Mouse (Mus musculus): ENCODE data around the gene Psmc2.

The Psmc2 gene

DNA sequence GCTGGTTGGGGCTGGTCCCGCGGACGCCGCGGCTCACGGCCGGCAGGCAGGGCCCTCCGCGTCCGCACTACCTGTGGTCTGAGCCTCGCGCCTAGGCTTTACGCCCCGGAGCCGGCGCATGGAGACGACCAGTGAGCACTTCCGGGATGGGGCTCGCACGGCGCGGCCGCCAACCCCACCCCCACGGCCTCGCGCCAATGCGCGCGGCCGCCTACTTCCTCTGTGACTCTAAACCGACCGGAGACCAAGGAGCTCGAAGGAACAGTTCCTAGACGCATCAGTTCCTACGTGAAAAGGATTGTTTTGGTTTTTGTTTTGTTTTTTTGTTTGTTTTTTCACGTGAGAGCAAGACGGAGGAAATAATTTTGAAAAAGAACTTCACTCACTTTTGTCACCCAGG lies at the start of gene Psmc2, which contains the start of gene Dnajc2:
Gene Psmc2, plus strand, starts transcription at position 231 of the 400 bp plus-strand sequence.
Gene Dnajc2, minus strand, starts transcription at position 199 of the 400 bp plus-strand sequence.
- peak; percentile 84 to 88 for DNase-seq

DNA sequence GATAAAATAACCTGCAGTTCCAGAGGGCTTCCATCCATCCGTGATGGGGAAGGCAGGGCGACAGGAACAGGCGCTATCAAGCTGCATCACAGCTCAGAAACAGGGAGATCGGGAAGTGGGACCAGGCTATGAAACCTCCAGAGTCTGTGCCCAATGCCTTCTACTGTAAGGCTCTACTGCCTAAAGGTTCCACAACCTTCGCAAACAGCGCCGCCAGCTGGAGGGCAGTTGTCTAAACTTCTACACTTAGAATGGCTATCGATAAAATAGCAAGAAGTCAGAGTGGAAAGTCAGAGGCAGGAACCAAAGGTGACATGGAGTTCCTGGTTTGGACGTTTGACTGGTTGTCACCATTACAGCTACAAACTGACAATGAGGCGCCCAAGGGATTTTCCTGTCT lies 49.5 kb upstream of the Psmc2 start:
- peak; percentile 75 to 77 for DNase-seq

- no peak for DNase-seq
Observed at GRCm38 (mm10) chr5:21736046-21736445, 49.0 kb upstream of the Psmc2 start.

DNA sequence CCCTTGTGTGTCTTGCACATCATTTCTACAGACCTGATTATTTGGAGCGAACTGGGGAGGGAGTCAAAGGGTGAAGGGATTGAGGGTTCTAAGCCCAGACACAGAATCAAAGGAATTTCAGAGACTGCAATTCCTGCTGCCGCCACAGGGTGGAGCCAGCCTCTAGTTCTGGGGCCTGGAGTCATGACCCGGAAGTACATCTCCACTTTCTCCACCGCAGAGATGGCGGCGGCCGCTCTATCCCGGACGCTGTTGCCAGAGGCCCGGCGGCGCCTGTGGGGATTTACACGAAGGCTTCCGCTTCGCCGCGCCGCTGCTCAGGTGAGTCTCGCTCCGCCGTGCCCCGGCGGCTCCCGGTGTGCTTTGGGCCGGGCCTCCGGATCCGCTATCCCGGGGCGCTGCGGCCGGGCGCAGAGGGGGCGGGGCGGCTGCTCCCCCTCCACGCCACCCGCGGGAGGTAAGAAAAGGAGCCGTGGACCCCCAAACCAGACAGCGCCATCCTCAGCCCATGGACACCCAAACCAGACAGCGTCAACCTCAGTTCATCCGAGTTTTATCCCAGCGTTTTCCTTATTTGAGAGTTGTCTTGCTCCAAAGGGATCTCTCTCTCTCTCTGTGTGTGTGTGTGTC lies 48.0 kb upstream of the Psmc2 start, which contains the start of gene Pmpcb:
Gene Pmpcb, plus strand, starts transcription at position 186 of the 630 bp plus-strand sequence.
- DNase-seq = peak; percentile 86 to 87

DNA sequence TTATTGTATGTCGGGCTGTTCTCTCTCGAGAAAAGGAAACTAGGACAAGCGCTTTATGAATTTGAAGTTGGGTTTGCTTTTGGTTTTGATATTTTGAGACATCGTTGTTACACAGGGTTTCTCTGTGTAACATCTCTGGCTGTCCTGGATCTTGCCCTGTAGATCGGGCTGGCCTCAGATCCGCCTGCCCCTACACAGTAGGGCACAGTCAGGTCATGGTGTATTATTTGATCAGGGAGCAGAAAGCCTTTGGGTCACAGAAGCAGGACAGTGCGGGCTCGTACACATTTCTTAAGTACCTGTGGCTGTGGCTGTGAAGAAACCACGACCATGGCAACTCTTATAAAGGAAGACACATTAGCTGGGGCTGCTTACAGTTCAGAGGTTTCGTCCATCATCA lies 47.5 kb upstream of the Psmc2 start:
- no peak for DNase-seq

DNA sequence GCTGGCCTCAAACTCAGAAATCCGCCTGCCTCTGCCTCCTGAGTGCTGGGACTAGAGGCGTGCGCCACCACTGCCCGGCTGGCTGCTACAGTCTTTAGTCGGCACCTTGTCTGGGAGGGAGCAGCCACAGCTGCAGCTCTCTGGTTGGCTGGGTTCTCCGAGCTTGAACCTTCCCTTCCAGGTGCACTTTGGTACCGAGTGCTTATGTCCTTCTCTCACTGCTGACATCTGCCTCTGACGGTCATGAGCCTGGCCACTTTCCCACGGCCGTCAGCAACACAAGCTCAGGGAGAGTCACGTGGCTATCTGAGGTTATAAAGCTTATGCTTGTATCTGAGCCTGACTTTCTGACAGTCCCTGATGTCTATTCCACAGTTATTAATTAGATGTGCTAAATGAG lies 46.0 kb upstream of the Psmc2 start:
- no peak for DNase-seq

- DNase-seq = no peak
Observed at GRCm38 (mm10) chr5:21739881-21740280, 45.2 kb upstream of the Psmc2 start.

DNA sequence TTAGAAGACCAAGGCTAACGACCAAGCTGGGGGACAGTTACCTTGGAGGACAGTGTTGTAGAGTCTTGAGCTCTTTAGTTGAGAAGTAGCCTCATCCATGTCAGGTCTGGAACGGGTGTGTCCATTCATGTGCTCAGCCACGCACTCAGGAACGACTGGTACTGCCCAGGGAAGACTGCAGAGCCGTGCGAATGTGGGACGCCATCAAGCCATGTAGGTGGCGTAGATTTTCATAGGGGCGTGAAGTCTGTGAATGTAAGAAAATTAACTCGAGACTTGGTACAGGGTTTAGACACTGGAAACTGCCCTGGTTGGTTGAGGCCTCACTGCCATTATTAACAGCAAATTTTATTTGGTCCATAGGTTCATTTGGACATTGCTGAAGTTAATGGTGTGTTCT lies 41.5 kb upstream of the Psmc2 start:
- DNase-seq = no peak

DNA sequence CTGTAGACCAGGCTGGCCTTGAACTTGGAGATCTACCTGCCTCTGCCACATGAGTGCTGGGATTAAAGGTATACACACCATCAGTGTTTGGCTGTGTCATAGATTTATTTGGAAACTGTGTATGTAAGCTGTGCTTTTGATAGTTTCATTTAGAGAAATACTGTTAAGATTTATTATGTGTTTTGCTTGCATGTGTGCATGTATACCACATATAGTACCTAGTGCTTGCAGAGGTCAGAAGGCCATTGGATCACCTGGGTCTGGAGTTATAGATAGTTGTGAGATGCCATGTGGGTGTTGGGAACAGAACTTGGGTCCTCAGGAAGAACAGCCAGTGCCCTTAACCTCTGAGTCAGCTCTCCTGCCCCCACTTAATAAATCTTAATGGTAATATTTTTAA lies 40.4 kb upstream of the Psmc2 start:
- DNase-seq = no peak

- DNase-seq = no peak
Observed at GRCm38 (mm10) chr5:21745966-21746365, 39.1 kb upstream of the Psmc2 start.

GRCm38 (mm10) chr5:21768506-21768905 lies 16.6 kb upstream of the Psmc2 start:
- DNase-seq = no peak

DNA sequence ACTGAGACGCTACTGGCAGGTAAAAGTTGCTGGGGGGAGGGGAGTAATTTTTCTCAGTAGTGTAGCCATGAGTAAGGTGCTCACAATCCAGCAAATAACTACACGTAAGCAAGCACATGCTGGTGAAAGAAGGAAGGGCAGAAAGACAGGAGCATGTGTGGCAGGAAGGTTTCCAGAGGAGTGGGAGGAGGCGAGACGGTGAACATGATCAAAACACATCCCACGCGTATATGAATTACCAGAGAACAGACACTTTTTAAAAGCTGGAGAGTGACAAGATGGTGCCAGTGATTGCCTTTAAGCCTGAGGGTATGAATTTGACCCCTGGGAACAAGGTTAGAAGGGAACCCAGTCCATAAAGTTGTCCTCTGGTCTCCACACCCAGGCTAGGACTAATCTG lies 15.2 kb upstream of the Psmc2 start:
- no peak for DNase-seq

DNA sequence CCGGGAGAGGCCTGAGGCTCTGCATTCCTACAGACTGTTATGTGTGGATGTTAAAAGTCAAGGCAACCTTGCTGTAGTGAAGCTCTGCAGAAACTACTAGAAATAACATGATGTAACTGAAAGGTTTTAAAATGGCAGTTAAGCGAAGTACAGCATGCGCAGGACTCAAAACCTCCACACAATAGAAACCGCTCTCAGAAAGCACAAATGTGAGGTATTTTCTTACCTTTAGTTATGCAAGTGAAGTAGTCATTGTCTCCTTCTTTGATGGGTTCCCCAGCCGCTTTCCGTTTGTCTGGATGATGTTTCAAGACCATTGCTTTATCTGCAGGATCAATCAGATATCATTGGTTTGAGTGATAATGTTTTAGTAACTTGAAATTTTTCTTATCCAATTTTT lies 8.6 kb upstream of the Psmc2 start:
- DNase-seq = no peak

GRCm38 (mm10) chr5:21784161-21785052 lies 676 bp upstream of the Psmc2 start:
- DNase-seq = peak; percentile 11 to 72

- no peak for DNase-seq
Observed at GRCm38 (mm10) chr5:21785776-21786175, 693 bp downstream of the Psmc2 start.

DNA sequence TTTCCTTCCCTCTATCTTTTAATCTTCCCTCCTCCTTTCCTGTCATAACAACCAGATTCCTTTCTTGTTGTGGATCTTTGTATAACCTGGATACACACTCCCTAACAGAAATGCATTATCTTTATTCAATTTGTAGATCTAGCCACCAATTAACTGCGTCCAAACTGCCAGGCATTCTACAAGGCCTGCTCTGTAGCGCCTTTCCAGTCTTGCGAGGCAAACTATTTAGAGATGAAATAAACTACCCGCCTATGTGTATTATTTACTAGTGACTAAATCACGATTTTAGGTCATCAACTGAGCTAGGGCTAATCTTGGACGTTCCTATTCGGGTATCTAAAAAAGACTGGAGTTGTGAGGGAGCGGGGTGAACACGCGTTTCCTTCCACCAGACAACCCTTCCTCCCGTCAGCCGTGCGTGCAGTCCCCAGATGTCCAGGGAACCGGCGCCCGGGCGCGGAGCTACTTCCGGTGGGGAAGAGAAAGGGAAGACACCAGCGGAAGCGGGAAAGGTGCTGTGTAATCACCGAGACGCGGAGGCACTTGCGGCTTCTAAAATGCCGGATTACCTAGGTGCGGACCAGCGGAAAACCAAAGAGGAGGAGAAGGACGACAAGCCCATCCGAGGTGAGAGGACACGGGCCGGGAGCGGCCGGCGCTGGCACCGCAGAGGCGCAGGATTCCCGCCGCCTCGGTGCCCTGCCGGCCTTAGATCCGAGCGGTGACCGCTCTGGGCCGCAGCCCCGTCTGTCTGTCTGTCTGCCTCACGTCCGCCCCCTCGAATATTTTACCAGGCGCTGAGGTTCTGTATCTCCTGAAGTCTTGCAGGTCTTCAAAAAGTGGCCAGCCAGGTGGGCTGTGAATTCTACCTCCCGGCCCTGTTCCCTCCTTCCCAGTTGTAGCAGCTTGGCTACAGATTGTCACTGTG lies 1.4 kb downstream of the Psmc2 start:
- peak; percentile 90 to 91 for DNase-seq

- no peak for DNase-seq
Observed at GRCm38 (mm10) chr5:21787186-21788105, 2.4 kb downstream of the Psmc2 start.

GRCm38 (mm10) chr5:21789061-21789460 lies 4.0 kb downstream of the Psmc2 start:
- no peak for DNase-seq

DNA sequence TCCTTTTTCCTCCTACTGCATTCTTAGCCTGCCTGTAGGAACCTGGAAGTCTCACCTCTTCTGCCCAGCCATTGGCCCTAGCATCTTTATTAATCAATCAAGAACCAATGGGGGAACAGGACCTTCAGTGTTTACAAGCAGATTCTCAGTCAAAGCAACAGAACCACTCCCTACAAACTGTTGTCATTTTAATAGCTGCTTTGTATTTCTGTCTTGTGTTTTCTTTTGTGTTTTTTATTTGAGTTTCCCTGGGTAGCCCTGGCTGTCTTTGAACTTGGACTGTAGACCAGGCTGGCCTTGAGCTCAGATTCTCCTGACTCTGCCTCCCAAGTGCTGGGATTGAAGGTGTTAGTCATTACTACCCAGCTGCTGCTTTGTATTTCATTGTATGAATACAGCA lies 7.1 kb downstream of the Psmc2 start:
- no peak for DNase-seq

- no peak for DNase-seq
Observed at GRCm38 (mm10) chr5:21802907-21803306, 17.8 kb downstream of the Psmc2 start.

DNA sequence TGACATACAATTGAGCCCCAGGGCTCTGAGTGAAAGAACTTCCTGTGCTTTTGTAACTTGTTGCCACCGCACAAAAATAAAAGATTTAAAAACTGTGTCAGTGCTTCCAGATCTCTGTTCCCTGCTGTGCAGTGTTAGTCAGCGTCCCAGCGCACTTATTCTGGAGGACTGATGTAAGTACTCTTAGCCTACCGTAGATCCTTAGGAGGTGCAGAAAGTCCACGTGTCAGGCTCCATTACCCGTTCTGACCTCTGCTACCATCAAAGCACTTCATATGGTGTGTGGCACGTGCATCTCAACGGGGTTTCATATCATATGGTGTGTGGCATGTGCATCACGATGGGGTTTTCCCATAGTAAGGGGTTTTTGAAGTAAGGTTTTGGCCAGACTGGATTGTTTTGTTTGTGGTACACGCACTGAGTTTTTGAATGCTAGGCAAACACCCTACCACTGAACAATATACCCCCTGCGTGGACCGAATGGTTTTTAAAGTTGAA lies 18.7 kb downstream of the Psmc2 start:
- no peak for DNase-seq

GRCm38 (mm10) chr5:21804837-21805236 lies 19.8 kb downstream of the Psmc2 start:
- no peak for DNase-seq

Data from thymus, postnatal 36 days (tissue).